Mouse (Mus musculus) spleen, embryonic (tissue): ENCODE measurements around the gene Jam2.

Source experiments
- CTCF ChIA-PET: fragments of 350-600 bp; sonication (Branson Sonifier 250); formaldehyde crosslinking; loops from one replicate; lab custom pipeline; 2022; lab: Charles Lee

The Jam2 gene

DNA sequence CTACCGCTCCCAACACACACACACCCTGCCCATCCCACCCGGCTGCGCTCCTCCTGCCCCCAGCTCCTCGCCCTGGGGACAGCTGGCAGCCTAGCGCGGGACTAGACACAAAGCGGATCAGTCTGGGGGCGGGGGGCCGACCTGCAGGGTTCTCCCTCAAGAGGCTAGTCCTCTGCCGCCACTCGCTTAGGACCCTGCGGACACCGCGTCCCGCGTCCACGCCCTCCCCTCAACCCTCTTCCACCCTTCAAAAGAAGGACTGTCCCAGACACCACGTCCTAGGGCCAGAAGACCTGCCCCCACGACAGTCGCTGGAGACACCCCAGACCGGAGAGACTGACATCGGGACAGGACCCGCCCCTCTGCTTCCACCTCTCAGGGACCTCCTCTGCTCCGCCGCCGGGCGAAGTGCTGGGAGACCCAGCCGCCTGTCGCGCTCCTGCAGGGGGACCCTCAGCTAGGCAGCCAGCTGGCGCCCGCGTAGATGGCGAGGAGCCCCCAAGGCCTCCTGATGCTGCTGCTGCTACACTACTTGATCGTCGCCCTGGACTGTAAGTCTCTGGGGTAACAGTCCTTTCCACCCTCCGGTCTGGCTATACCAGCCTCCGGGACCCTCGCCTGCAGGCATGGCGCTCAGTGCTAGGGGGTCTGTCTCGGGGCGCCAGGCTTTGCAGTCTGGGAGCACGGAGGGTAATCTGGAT, at the start of gene Jam2:
Gene Jam2, plus strand, starts transcription at position 121 of the 701 bp plus-strand sequence.
- CTCF ChIA-PET: no interaction called here

DNA sequence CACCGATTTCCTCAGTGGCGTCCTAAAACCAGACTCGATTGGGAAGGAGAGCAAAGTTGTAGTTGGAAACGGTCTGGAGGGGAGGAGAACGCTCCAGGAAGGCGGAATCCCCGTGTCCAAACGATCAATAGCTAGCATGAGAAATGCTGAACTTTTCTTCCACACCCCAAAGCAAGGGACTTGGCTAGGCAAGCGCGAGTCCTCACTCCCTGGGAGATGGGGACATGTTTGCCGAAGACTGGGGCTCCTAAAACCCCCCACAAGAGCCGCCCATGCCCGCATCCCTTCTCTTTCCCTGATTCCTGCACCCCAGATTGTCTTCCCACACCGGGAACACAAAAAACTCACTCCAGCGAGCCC, 39.1 kb upstream of the Jam2 start:
- CTCF ChIA-PET: interaction anchor here (0.6 kb wide), 1 partner anchor 90 kb away, joined by 3 read pairs; no protein-coding TSS in a partner anchor

DNA sequence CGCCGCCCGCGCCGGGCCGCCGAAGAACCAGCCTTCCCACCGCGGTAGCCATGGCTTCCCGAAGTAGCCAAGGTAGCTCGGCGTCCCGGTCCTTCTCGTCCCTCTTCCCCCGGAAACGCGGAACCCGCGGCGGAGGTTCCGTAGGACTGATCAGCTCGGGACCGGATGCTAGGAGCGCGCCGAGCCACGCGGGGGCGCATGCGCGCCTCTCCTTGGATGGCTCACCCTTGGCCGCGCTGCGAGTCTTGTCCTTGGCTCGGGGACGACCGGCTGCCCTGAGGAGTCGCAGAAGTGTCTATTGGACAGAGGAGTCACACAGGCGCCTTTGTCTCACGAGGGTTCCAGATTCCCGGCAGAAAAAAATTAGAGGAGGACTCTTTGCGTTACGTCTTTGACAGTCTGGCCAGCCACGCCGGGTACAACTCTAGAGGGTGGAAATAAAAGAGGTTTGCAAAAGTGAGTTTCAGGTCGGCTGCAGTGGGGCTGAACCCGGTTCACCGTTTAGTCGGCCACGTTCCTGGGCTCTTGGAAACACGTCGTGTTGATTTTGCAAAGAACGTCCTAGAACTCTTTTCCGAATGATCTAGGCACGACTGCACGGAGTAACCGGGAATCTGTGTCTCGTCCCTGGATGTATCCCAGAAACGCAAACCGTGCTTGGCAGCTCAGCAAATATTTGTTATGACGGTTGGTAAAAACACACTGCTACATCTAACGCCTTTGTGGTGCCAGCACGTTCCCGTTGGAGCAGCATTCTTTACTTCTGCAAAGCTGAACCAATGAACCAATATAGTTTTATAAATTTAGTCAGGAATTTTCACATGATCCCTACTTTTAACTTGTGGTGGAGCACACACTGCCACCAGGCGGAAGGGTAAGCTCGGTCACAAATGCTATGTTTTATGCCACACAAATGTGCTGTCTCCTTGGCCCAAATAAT, 38.5 kb upstream of the Jam2 start, which contains the start of gene Mrpl39:
Gene Mrpl39, minus strand, starts transcription at position 577 of the 940 bp plus-strand sequence.
- CTCF ChIA-PET: interaction anchor here (0.6 kb wide), 1 partner anchor 89 kb away, joined by 3 read pairs; no protein-coding TSS in a partner anchor

DNA sequence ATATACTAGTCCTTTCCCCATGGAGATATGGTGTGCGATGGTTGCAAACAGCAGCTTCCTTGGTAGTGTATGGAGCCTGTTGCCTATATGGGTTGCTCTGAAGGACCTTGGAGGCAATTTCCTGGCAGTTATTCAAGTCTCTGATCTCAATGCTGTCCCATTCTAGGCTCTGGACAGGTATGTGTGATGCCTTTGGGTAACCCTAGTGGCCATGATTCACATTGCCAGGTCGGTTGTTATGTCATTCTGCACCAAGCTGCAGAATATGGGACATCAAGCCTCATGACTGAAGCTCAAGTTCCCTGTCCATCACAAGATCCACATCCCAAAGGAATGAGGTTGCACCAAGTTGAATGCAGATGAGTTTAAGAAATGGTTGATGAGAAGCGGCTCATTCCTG, 36.6 kb upstream of the Jam2 start:
- CTCF ChIA-PET: no interaction called here

DNA sequence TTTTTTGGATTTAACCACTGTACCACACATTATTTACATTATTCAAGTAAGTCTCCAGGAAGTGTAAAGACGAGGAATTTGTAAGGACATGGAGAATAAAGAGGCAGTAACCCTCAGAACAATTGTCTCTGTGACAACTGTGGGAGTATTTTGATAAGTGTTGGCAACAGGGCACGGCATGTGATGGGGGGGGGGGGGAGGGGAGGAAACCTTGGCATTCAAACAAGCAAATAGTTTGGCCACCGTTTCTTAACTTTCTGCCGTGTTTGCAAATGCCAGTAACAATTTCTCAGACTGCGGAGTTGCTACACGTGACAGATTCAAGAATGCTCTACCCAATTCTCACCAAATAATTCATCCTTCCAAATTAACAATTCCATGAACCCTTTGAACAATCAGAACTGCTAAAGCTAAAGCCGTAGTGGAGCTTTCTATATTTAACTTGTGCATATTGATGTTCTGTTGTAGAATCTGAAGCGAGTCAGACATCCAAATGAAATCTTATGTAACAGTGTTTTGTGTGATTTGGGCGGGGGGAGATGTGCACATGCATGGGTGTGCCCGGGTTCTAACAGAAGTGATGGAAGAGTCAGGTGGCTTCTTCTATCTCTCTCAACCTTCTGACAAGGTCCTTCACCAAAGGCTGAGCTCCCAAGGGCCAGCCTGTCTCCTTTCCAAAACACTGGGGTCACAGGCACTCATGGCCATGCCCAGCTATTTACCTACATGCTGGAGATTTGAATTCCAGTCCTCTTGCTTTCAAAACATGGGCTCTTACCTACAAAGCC, 29.0 kb upstream of the Jam2 start:
- CTCF ChIA-PET: interaction anchor here (0.7 kb wide), 1 partner anchor 139 kb away, joined by 5 read pairs; no protein-coding TSS in a partner anchor

DNA sequence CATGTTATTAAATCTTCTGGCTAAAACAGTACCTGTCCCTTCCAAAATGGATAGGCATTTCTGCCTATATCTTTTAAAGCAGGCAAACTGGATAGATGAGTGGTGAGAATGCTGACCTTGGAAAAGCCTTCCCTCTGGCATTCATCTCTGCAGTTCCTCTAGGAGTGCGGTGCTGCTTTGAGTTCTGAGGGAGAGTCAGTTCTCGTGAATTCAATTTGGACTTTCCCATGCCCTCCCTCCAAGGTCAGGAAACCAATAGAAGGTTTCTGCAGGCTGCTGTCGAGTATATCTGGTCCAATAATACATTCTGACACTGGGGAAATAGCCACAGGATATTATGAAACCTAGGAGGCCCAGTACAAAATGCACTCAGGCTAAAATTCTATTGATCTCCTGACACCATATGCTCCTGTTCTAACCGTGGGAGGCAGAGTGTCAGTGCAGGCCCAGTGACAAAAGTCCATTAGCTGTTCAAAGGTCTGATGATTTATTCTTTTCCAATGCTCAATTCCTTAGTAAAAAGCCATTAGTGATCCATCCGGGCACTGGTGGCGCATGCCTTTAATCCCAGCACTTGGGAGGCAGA, 28.1 kb upstream of the Jam2 start:
- CTCF ChIA-PET: no interaction called here

DNA sequence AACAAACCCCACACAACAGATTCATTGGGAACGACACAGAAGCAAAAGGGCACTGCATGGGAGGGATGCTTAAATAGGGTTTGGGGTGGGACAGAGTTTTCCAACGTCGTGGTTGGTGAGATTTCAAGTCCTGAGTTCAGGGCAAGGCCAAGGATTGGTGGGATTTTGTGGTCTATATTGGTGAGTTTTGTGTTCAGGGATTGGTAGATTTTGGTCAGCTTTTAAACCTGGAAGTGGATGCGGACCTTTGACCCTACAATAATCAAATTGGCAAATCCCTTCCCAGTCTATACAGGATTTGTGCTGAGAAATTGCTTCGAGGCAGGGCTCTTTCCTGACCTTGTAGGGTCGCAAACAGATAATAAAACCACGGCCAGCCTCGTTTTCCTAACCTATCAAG, 6.0 kb upstream of the Jam2 start:
- CTCF ChIA-PET: no interaction called here

DNA sequence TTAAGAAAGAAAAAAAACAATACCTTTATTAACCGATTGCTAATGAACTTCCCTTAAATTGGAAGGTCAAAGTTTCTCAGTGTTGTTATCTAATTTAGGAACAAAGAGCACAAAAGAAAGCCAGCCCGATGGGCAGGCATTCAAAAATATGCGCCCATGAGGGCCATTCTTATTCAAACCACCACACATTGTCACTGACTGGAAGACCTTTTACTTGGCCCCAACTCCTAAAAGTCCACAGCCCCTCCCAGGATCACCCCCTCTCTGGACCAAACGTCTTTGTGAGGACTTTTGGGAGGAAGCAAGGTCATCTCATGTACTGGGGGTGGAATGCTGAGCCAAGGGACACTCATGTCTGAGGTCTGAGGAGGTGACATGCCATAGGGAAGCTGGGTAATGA, 4.7 kb upstream of the Jam2 start:
- CTCF ChIA-PET: no interaction called here

DNA sequence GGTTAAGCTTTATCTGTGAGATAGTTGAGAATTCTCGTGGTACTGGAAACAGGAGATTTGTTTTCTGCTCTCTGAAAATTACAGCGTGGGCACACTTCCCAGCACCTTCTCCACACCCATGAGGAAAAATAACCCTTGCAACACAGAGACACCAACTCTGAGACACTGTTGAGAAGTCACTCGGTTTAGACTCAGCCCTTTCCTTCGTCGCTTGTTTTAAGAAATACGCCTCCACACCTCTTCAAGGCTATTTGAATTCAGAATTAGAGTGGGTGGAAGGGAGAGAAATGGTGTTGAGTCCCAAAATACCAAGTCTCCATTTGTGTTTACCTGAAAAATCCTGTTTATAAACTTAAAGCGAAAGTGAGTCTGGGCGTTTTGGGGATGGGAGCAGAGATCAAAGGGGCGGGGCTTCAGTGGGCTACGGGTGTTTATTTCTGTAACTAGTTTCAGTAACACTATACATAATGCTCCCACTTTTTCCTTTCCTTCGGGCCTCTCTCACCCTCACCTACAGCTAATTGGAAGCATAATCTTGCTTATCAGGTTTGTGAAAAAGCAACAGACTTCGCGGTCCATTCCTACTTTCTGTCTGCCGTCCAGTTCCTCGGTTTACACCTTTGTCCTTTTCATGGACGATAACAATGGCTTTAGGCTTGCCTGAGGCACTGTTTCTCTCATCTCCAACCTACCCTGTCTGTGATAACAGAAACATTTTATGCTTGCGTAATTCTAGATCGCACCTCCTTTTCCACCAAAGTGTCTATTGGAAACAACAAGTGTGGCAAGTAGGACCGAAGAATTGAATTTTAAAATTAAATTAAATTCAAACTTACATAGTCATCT, 4.1 kb upstream of the Jam2 start:
- CTCF ChIA-PET: no interaction called here

DNA sequence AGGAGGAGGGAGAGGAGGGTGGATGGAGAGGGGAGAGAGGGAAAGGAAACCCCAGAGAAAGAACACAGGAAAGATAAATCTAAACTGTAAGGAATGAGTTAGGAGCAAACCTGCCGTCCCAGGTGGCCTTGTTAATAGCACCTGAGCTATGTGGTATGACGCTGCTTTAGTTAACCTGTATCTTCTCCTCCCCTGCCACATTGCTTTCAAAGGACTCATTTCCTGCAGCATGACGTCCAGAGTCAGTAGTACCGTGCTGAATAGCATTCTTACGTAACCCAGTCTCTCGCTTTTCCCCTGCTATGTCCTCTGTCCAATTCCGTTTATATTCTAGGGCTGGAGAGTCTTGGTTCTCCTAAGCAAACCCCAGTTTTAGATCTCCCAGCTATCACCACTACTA, 3.0 kb upstream of the Jam2 start:
- CTCF ChIA-PET: interaction anchor here (0.6 kb wide), 1 partner anchor 156 kb away, joined by 5 read pairs; no protein-coding TSS in a partner anchor

DNA sequence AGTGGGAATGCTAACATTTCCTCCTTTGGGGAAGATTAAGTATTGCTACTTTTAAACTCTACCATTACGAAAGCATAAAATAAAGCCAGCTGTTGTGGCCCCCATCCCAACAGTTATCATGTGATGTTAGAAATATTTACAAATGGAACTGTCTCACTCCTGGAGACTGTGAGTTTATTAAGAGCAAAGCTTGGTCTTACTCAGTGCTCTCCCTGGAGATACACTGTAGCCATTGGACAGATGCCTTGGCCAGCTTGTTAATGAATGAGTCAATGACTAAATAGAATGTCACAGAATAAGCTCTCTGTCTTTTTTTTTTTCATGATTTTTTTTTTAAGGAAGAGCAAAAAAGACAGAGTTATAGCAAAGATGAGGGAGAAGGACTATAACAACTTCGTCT, 2.5 kb upstream of the Jam2 start:
- CTCF ChIA-PET: no interaction called here

DNA sequence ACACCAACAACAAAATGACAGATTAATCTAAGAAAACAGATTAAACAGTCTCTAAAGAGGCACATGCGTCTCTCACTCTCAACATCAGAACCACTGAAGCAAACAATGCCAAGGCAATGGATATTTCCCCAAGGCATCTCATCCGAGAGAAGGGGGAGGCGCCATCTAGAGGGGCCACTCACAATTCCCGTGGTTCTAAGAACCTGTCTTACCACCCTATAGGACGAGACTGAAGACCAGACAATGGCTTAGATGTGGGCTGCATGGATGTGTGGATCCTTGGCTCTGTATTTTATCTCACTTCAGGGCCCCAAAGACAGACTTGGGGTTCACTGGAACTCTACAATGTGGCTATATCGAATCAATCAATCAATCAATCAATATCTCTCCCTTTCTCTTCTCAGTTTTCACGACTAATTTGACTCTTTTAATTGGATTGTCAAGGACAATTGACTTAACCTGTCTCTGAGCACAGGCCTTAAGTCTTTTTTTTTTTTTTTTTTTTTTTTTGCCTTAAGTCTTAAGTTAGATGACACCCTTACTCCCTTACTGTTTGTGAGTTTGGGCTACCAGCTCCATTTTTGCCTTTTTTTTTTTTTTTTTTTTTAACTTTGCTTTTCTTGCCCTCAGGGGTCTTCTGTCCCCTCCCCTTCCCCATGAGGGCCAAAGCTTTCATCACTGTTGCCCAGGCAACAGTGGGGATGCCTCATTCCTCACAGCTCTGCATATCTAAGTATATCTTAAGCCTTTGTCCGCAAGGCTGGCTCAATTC, 1.2 kb upstream of the Jam2 start:
- CTCF ChIA-PET: no interaction called here

DNA sequence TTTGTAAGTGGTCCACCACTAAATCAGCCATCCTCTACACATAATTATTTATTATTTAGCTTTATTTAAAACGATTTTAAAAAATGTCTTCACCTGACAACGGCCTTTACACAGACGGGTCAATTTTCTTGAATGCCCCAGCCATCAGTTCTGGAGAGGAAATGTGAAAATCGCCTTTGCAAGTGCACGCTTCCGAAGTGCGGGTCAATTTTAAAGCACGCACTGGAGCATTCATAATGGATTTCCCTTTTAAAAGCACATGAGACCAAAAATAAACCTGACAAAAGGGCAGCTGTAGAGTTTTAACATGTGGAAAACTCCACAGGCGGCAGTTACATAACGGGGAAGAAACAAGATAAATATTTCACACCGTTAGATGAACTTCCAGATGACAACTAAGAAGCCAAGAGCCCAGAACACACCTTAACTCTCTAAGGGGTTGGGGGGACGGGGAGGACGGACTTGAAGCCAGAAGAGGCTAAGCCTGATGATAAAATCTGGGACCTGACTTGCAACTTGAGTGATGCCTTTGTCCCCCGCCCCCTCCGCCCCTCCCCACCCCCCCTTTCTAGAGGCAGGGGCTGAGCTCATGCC, 558 bp upstream of the Jam2 start:
- CTCF ChIA-PET: no interaction called here

DNA sequence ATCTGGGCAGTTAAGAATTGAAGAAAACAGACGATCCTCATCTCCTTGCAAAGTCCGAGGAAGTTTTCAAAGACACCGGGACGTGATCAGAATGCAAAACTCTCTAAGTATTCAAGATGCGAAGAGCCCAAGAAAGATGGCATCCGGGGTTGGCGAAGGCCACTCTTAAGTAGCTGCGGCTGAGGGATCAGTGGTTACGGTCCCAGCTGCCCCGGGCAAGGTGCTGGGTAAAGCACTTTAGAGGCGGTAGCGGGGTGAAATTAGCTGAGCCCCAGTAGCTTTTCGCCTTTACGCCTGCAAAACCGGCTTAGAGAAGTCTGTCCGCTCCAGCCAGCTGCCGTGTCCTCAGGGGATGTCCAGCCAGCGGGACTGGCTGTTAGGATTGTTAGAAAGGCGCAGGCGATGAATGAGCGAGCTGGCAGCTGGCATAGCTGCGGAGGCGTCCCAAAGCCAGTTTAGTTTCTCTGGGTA, 873 bp downstream of the Jam2 start:
- CTCF ChIA-PET: no interaction called here

DNA sequence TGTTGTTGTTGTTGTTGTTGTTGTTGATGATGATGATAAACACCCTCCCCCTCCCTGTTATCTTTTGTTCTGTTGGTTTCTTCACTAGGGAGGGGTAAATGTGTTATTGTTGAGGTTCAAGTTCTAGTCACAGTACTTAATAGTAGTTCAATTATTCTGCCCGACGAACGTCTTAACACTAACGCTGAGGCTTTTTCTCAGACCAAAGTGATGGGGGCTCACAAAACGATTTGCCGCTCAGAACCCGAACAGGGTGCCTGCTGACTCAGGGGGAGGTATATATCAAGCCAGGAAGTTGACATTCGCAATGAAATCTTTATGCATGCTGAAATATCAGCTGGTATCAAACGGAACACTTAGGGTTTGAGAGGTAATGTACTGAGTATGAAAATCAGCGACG, 1.4 kb downstream of the Jam2 start:
- CTCF ChIA-PET: no interaction called here

DNA sequence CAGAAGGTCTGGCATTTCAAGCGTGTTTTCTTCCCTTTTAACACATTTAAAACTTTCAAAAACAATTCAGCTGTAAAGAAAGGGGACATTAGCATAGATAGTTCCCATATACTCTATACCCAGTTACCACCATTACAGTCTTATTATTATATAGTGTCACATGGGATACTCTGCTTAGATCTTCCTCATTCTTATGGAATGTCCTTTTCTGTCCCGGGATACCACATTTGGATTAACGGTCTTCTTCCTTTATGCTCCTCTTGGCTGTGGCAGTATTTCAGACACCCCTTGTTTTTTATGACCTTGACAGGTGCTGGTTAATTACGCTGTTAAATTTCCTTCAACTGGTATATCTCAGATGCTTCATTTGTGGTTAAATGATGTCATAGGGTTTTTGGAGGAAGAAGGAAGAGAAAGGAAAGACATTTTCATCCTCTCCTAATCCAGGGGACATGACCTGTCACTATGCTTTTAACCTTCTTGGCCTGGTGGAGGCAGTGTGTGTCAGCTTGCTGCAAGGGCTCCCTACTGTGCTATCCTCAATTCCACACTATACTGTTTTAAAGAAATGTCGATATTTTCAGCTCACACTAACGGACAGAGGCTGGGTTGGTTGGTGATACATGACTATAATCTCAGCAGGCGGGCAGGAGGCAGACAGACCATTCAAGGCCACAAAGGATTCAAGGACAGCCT, 2.3 kb downstream of the Jam2 start:
- CTCF ChIA-PET: no interaction called here

DNA sequence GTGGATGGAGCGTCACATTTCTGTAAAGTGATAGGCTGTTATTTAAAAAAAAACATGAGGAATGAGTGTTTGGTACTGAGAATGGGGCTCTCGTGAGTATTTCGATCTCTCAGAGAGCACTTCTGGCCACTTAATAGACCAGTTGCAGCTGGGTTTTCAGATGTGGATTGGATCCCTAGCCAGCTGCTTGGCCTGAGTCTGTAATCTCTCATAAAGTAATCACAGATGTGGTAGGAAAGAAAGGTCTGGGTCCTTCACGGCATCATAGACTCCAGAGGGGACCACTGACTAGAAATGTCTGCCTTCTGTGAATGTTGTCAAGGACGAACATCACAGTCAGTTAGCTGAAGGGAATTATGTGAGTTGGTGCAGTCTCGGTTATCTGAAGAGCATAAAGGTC, 4.5 kb downstream of the Jam2 start:
- CTCF ChIA-PET: no interaction called here

DNA sequence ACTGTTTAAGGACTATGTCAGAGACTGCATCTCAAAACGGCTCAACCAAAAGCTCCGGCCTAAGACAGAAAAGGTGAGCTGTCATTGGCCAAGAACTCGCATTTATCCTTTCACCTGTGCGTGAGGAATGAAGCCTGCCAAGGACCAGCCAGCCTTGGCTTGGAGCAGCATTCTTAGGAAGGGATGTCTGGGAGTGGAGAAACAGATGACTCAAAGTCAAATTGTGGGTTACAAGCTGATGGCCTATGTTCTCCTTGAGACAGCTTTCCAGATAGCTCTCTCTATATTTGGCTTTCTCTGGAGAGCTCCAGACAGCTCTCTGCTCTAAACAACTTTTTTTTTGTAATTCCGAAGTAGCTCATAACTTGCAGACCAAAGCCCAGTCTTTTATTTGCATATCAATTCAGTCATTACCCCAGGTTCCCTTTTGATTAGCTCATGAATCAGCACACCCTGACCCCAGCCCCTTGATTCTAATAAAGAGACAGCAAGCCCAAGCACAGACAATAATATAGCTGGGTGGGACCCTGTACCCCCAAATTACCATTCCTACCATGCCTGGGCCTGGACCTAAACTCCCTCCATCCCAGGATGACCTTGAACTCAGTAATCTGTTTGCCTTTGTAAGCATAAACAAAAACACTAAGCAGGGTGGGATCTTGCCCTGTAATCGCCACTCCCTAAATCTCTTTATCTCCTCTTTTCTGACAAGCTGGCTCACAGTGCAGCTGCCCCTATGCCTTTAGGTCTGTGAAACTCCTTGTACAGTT, 5.1 kb downstream of the Jam2 start:
- CTCF ChIA-PET: interaction anchor here (0.5 kb wide), 1 partner anchor 250 kb away, joined by 7 read pairs; no protein-coding TSS in a partner anchor
